Mouse (Mus musculus) spleen, adult 12 weeks (tissue): ENCODE data around the gene Pcnx.
A peak's percentile ranks its signal among the peaks of the same experiment; 100 is the strongest.
"Not testable (repeated sequence)": the region's sequence is repeated elsewhere in the genome, so short reads cannot be mapped to it uniquely, and the experiment has no call there.

Experiments used
- DNase-seq: peaks from one replicate; pipeline ENCODE4 v3.0.0; 2022; ENCODE audit warnings: low spot score

Gene Pcnx

GRCm38 (mm10) chr12:81958351-81958750, 98.5 kb downstream of the Pcnx start:
- DNase-seq = no peak

- DNase-seq = no peak
Observed at GRCm38 (mm10) chr12:81965416-81965815, 105.6 kb downstream of the Pcnx start.

GRCm38 (mm10) chr12:81971042-81971883, 111.4 kb downstream of the Pcnx start:
- DNase-seq = peak; percentile 8

GRCm38 (mm10) chr12:81971884-81972362, 112.1 kb downstream of the Pcnx start:
- DNase-seq = no peak

- no peak for DNase-seq
Observed at GRCm38 (mm10) chr12:81974806-81975205, 115.0 kb downstream of the Pcnx start.

GRCm38 (mm10) chr12:81977346-81977745, 117.5 kb downstream of the Pcnx start:
- DNase-seq = no peak

GRCm38 (mm10) chr12:81979312-81979711, 119.5 kb downstream of the Pcnx start:
- no peak for DNase-seq

GRCm38 (mm10) chr12:81992106-81992505, 132.3 kb downstream of the Pcnx start:
- no peak for DNase-seq

- DNase-seq = no peak
Observed at GRCm38 (mm10) chr12:81992996-81993395, 133.2 kb downstream of the Pcnx start.

GRCm38 (mm10) chr12:81994911-81995667, 135.3 kb downstream of the Pcnx start:
- no peak for DNase-seq

GRCm38 (mm10) chr12:81996679-81997362, 137.0 kb downstream of the Pcnx start:
- DNase-seq = no peak

GRCm38 (mm10) chr12:81997497-81997896, 137.7 kb downstream of the Pcnx start:
- DNase-seq = no peak

- not testable (repeated sequence) for DNase-seq
Observed at GRCm38 (mm10) chr12:82002697-82003096, 142.9 kb downstream of the Pcnx start.

GRCm38 (mm10) chr12:82025901-82026633, 166.2 kb downstream of the Pcnx start:
- DNase-seq = not testable (repeated sequence)

GRCm38 (mm10) chr12:82033524-82033923, 173.7 kb downstream of the Pcnx start:
- DNase-seq = not testable (repeated sequence)

GRCm38 (mm10) chr12:82033973-82034372, 174.2 kb downstream of the Pcnx start:
- not testable (repeated sequence) for DNase-seq

GRCm38 (mm10) chr12:82044078-82044477, 184.3 kb downstream of the Pcnx start:
- not testable (repeated sequence) for DNase-seq
